Mouse (Mus musculus) layer of hippocampus, adult 2 months (tissue): ENCODE results near the gene Exph5. TPM values are rescaled to one million over a fixed set of nuclear protein-coding genes. Genes with fewer than 3 reads are reported as not detected.

Experiments
- DNase-seq, 2 experiments: peaks; one replicate each; pipeline ENCODE4 v3.0.0; 2022; ENCODE audit warnings: low spot score in 2 of 2
- H3K27ac ChIP-seq: fragments of 200-600 bp; 2 replicates; pipeline ENCODE4 v1.8.1; 2022
- H3K4me3 ChIP-seq: fragments of 200-600 bp; 2 replicates; pipeline ENCODE4 v1.8.1; 2022; ENCODE audit warnings: mild to moderate bottlenecking
- CTCF ChIP-seq: fragments of 200-600 bp; conservative IDR thresholded peaks from 2 replicates; pipeline ENCODE4 v1.8.1; 2022; ENCODE audit warnings: antibody characterized with exemption, mild to moderate bottlenecking, moderate library complexity
- total RNA-seq, 2 experiments: library from RNA; stranded (reverse); gene quantifications; 2 replicates each; pipeline ENCODE4 v1.2.3; 2021

Exph5 gene
- total RNA-seq, 2 experiments from 2014 or later, result 3.7 to 4.0 TPM

DNA sequence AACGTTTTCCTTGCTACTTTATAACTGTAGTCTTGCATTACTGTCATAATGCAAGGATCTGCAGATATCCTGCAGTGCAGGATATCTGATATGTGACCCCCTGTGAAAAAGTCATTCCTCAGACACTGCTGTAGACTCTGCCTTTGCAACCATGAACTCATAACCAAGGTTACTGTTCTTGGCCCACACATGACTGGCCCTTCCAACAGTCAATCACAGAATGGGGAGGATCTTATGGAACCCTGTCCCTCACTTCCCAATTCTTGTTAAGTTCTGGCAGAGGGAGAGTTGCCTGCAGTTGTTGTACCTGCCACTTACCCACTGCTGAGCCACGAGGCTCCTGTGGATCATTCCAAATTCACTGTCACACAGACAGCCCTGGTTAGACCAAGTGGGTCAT is 86.0 kb downstream of the Exph5 start:
- DNase-seq, result no peak
- H3K27ac ChIP-seq, result no peak overlapping the region
- TF ChIP-seq CTCF, result no peak
- H3K4me3 ChIP-seq, result no peak overlapping the region

GRCm38 (mm10) chr9:53389109-53389508 is 87.6 kb downstream of the Exph5 start:
- H3K27ac ChIP-seq, result no peak overlapping the region
- no peak for DNase-seq
- TF ChIP-seq CTCF, result no peak
- H3K4me3 ChIP-seq, result no peak overlapping the region

GRCm38 (mm10) chr9:53390136-53390535 is 88.7 kb downstream of the Exph5 start:
- no peak overlapping the region for H3K27ac ChIP-seq
- no peak overlapping the region for H3K4me3 ChIP-seq
- no peak for TF ChIP-seq CTCF
- no peak for DNase-seq

GRCm38 (mm10) chr9:53397685-53398387 is 96.4 kb downstream of the Exph5 start:
- DNase-seq, result no peak
- no peak overlapping the region for H3K4me3 ChIP-seq
- TF ChIP-seq CTCF, result no peak
- no peak overlapping the region for H3K27ac ChIP-seq

- peak; percentile 71 for TF ChIP-seq CTCF
- H3K27ac ChIP-seq, result no peak overlapping the region
- no peak overlapping the region for H3K4me3 ChIP-seq
- peak in 1 of 2 experiments; percentile 61 for DNase-seq
These were observed 96.9 kb downstream of the Exph5 start for GRCm38 (mm10) chr9:53398388-53398700.

GRCm38 (mm10) chr9:53399537-53399936 is 98.1 kb downstream of the Exph5 start:
- DNase-seq, result no peak
- Histone ChIP-seq H3K27ac (peak overlapping the region; percentile 51; the same call in 1 of the 2 replicates), H3K4me3 (no peak overlapping the region)
- TF ChIP-seq CTCF, result no peak

DNA sequence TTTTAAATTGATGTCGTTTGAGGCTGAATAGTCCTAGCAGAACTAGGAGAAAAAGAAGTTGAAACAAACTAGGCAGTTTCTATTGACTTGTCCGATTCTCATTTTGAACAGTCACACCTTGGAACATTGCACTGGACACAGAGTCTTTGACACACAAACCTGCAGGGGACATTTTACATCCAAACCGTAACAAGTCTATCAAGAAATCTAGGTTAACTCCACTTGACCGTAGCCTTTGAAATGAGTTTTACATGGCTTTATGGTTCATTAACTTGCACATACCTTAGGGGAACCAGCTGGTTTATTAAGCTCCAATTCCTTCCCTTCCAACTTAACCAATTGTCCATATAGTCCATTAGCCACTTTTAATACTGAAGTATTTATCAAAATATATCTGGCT is 99.2 kb downstream of the Exph5 start:
- Histone ChIP-seq H3K27ac (no peak overlapping the region), H3K4me3 (no peak overlapping the region)
- no peak for TF ChIP-seq CTCF
- no peak for DNase-seq

DNA sequence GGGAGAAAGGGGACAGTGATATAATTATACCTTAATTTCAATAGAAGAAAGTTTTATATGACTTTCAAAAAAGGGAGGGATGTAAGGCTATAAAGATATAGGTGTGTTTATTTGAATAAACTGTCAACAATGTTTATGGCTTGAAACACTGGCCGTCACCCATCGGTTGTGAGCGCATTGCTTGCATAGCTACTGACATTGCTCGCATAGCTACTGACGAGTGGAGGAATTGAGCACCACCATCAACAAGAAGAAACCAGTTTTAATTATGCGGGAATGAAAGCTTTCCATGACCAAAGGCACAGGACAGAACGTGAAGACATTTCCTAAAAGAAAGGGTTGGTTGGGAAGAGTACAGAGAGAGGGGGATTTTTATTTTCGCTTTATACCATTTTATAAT is 99.7 kb downstream of the Exph5 start:
- no peak for DNase-seq
- no peak overlapping the region for H3K4me3 ChIP-seq
- no peak overlapping the region for H3K27ac ChIP-seq
- no peak for TF ChIP-seq CTCF

DNA sequence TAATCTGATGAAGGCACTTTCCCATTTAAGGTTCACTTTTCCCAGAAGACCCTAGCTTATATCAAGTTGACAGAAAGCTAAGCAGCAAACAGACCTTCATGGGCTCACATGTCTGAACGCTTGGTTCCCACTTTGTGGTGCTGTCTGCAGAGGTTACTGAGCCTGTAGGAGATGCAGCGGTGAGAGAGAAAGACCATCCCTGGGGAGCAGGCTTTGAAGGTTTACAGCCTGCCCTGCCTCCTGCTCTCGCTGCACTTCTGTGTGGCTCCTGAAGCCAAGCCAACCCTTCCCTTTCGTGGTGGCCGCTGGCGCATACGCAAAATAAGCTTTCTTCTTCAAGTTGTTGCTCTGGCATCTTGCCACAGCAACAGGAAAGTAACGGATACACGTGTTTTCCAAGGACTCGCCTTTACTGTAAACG is 100.8 kb downstream of the Exph5 start, which contains the start of gene 4930550C14Rik:
TSS of gene 4930550C14Rik (plus strand) at position 35 of the 421 bp plus-strand sequence.
- Histone ChIP-seq H3K4me3 (peak within 1 kb of the TSS; percentile 2), H3K27ac (peak within 1 kb of the TSS; percentile 24)
- no peak for TF ChIP-seq CTCF
- no peak for DNase-seq

DNA sequence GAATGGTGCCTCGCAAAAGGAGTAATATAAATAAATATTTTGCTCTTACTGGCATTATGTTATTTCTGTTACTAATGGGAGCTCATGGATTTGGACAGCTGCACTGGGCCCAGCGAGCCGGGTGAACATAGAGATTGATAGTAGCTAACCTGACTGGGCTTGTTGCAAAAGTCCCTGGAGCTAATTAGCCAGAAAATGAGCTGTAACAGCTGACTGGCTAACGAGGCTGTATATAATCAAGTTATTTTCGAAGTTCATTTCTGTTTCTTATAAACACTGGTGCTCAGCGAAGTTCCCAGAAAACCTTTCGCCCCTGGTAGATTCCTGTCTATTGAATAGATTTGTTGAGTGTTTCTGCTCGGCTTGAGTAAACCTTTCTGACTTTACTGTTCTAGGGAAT is 101.5 kb downstream of the Exph5 start:
- H3K27ac ChIP-seq, result peak overlapping the region; percentile 24; the same call in 1 of the 2 replicates
- no peak for TF ChIP-seq CTCF
- DNase-seq, result no peak
- H3K4me3 ChIP-seq, result no peak overlapping the region

DNA sequence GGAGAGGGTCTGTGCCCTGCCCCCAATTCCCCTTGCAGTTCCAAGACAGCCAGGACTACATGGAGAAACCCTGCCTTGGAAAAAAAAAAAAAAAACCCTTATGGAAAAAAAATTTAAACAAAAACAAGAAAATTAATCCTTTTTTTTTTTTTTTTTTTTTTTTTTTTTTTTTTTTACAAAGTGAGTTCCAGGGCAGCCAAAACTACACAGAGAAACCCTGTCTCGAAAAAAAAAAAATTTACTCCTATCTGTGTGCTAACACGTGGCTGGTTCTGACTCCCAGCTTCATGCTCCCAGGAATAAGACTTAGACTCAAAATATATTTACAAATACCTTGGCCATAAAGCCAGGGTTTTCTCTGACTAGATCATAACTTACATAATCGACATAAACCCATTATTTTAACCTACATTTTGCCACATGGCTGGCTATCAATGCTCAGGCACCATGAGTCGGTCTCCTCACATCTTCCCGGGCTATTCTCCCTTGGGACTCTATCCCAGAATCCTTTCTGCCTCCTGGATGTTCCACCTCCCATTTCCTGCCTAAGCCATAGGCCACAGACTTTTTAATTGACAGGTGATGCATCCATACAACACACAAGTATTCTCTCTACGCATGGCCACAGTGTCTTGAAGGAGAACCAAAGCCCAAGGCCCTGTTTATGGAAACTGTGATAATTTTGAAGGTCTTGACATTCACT is 102.7 kb downstream of the Exph5 start:
- Histone ChIP-seq H3K4me3 (no peak overlapping the region), H3K27ac (no peak overlapping the region)
- no peak for DNase-seq
- TF ChIP-seq CTCF, result no peak

DNA sequence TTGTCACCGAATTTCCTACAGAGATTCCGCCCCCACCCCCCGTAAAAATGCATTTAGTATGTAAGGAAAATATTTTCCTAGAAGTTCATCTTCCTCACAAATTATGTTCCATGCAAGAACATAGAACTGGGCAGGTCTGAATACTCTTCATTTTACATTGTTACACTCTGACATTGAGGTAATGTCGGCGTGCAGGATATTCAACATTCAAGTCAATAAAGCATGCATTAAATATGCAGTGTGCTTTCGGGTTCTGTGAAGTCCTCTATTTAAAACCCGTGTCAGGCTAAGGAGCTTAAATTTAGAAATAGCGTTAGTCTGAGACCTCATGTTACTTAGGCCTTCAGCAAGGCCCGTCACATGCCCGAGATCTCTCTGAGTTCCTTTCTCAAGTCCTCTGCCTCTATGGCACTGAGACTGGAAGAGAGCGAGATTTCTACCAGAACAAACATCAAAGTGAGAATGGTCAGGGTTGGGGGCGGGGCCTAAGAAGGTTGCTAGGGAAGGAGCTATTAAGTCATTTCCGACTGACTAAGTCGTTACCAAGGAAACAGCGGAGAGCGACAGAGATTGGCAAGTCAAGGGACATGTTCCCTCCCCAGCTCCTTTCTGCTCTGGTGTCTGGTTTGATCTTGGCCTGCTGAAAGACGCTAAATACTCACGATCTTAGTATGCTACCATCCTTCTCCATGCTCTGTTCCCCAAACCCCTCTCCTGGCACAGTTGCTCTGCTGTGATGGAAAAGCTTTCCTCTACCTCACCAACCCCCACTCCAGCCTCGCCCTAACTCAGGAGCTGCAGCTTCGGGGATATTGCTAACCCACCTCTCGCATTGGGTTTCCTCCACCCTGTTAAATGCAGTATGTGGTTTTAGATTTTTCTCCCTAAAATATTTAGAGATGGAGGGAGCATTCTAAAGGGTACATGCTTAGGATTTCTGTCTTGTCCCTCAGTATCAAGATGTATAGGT is 103.6 kb downstream of the Exph5 start:
- peak overlapping the region; percentile 67 for H3K27ac ChIP-seq
- peak overlapping the region; percentile 47 for H3K4me3 ChIP-seq
- DNase-seq, result peak; percentile 73 to 78
- no peak for TF ChIP-seq CTCF

- DNase-seq, result no peak
- Histone ChIP-seq H3K4me3 (no peak overlapping the region), H3K27ac (no peak overlapping the region)
- no peak for TF ChIP-seq CTCF
These were observed 107.1 kb downstream of the Exph5 start for GRCm38 (mm10) chr9:53408548-53408947.
